Mouse (Mus musculus) myocyte (in vitro differentiated cells): ENCODE data around the gene Xrcc3.

Experiments used
- MAX ChIP-seq: IDR thresholded peaks from one replicate; pipeline ENCODE4 v1.6.1; 2011; ENCODE audit warnings: low read depth, mild to moderate bottlenecking, control low read depth
- MYOG ChIP-seq, 3 experiments: IDR thresholded peaks; one replicate each; pipeline ENCODE4 v1.6.1; 2011; ENCODE audit warnings: control low read depth in 2 of 3, low read depth in 2 of 3, mild to moderate bottlenecking in 2 of 3; ENCODE audit not compliant: insufficient read length in 2 of 3, control insufficient read depth in 1 of 3, insufficient read depth in 1 of 3
- POLR2AphosphoS2 ChIP-seq: IDR thresholded peaks from one replicate; pipeline ENCODE4 v1.6.1; 2011; ENCODE audit warnings: low read depth, control low read depth; ENCODE audit not compliant: insufficient read length
- TCF12 ChIP-seq: IDR thresholded peaks from one replicate; pipeline ENCODE4 v1.6.1; 2011; ENCODE audit warnings: mild to moderate bottlenecking, control low read depth; ENCODE audit not compliant: poor library complexity, insufficient read depth, severe bottlenecking
- USF1 ChIP-seq: IDR thresholded peaks from one replicate; pipeline ENCODE4 v1.6.1; 2011; ENCODE audit warnings: low read depth, mild to moderate bottlenecking, control low read depth, moderate library complexity

GRCm38 (mm10) chr12:111800459-111801183, 13.1 kb downstream of the Xrcc3 start:
- TF ChIP-seq MAX (no peak), MYOG (IDR thresholded peaks at IDR 0.05; ENCODE audit: control insufficient read depth in 1 of 3, insufficient read depth in 1 of 3, insufficient read length in 2 of 3, low read depth in 2 of 3) (no peak), TCF12 (no peak), USF1 (no peak), POLR2AphosphoS2 (no peak)
